ENCODE assay signal across 26 mouse cellular contexts in genomic region chr5:92079304-92079703, GRCm38 (mm10). TPM values are rescaled to one million over a fixed set of nuclear protein-coding genes. Genes with fewer than 3 reads are reported as not detected.
DNase-seq lines count a peak whose midpoint lies in the region; ATAC-seq lines count a peak whose summit lies in the region.
"Had no signal": no experiment of that assay in that cellular context is flagged by ENCODE, and none has a peak within 500 bp of the region (broad histone marks: within the 10 kb centered on the region; RNA-seq: fewer than 3 reads in every experiment).

No protein-coding gene starts in this region.

- DNase-seq in heart, postnatal 14 days: no peak
- DNase-seq in liver: peak; percentile 33
- no peak for DNase-seq in kidney, postnatal 14 days
- DNase-seq: adrenal gland, postnatal 14 days; cerebellum, adult 2 months; cerebellum, postnatal 25 days; gastrocnemius, postnatal 25 days; heart, postnatal 4 days; kidney, postnatal 4 days; lung, embryonic 14.5 days; midbrain, embryonic 14.5 days; right cerebral cortex, postnatal 4 days; thymus, adult 18-20 months; thymus, postnatal 36 days had no signal

- no peaks in the 10 kb centered on the region for H3K9me3 ChIP-seq in heart, embryonic 12.5 days (replicated peaks)
- no peaks in the 10 kb centered on the region for H3K9me3 ChIP-seq in megakaryocyte, embryonic 14.5 days
- no peaks in the 10 kb centered on the region for H3K9me3 ChIP-seq in liver, embryonic 16.5 days (replicated peaks; ENCODE audit: control insufficient read depth, low read length)
- no peaks in the 10 kb centered on the region for H3K9me3 ChIP-seq in intestine, embryonic 16.5 days (ENCODE audit: control insufficient read depth, low read length)
- H3K9me3 ChIP-seq: embryonic facial prominence, embryonic 13.5 days; forebrain, embryonic 12.5 days; limb, embryonic 13.5 days; neural tube, embryonic 12.5 days had no signal

- H3K4me3 ChIP-seq in heart, embryonic 12.5 days: no peak overlapping the region
- peak overlapping the region; percentile 23 for H3K4me3 ChIP-seq in megakaryocyte, embryonic 14.5 days (replicated peaks)
- no peak overlapping the region for H3K4me3 ChIP-seq in liver, embryonic 16.5 days (ENCODE audit: low read depth, low read length)
- no peak overlapping the region for H3K4me3 ChIP-seq in intestine, embryonic 16.5 days (ENCODE audit: low read length)
- H3K4me3 ChIP-seq: embryonic facial prominence, embryonic 13.5 days; erythroblast, embryonic 14.5 days; forebrain, embryonic 12.5 days; limb, embryonic 13.5 days; neural tube, embryonic 12.5 days had no signal

- peak overlapping the region; percentile 65 for H3K27ac ChIP-seq in heart, embryonic 12.5 days (ENCODE audit: poor library complexity, severe bottlenecking)
- no peak overlapping the region for H3K27ac ChIP-seq in liver, embryonic 16.5 days (ENCODE audit: low read length)
- no peak overlapping the region for H3K27ac ChIP-seq in intestine, embryonic 16.5 days (ENCODE audit: low read length)
- H3K27ac ChIP-seq: forebrain, embryonic 12.5 days; limb, embryonic 13.5 days; neural tube, embryonic 12.5 days had no signal

- WGBS in heart, embryonic 12.5 days: 3% methylated on average over 1 of the region's 1 CpGs
- 15% methylated on average over 1 of the region's 1 CpGs for WGBS in liver, embryonic 16.5 days (ENCODE audit: insufficient replicate concordance)
- WGBS in intestine, embryonic 16.5 days: 68% methylated on average over 1 of the region's 1 CpGs

- no peak for ATAC-seq in heart, embryonic 12.5 days (ENCODE audit: insufficient number of reproducible peaks, low FRiP score)
- no peak for ATAC-seq in megakaryocyte, adult 5-6 weeks (ENCODE audit: poor library complexity, severe bottlenecking)
- ATAC-seq in liver, embryonic 16.5 days (ENCODE audit: low read depth): no peak
- ATAC-seq in intestine, embryonic 16.5 days: no peak
- ATAC-seq: hindbrain, embryonic 16.5 days; intestine, postnatal 0 days had no signal

- intact Hi-C loops in heart, postnatal 14 days (cut with DNase I): no loop called here

- peaks cover 8% of the 10 kb centered on the region; the same call in 1 of the 2 replicates for H3K36me3 ChIP-seq in heart, embryonic 12.5 days
- H3K36me3 ChIP-seq in megakaryocyte, embryonic 14.5 days (replicated peaks; ENCODE audit: low read length): peaks cover 5% of the 10 kb centered on the region
- no peaks in the 10 kb centered on the region for H3K36me3 ChIP-seq in liver, embryonic 16.5 days (ENCODE audit: control insufficient read depth, insufficient read depth)
- H3K36me3 ChIP-seq in intestine, embryonic 16.5 days (ENCODE audit: control insufficient read depth, insufficient read depth, low read length): no peaks in the 10 kb centered on the region
- H3K36me3 ChIP-seq: embryonic facial prominence, embryonic 13.5 days; forebrain, embryonic 12.5 days; neural tube, embryonic 12.5 days had no signal

- H3K4me1 ChIP-seq in heart, embryonic 12.5 days (replicated peaks): peaks cover 32% of the 10 kb centered on the region
- H3K4me1 ChIP-seq in megakaryocyte, embryonic 14.5 days: peaks cover 59% of the 10 kb centered on the region
- peaks cover 41% of the 10 kb centered on the region for H3K4me1 ChIP-seq in liver, embryonic 16.5 days (ENCODE audit: control insufficient read depth, low read depth, low read length)
- H3K4me1 ChIP-seq in intestine, embryonic 16.5 days (ENCODE audit: control insufficient read depth, insufficient read depth, low read length): peaks cover 20% of the 10 kb centered on the region

- H3K27me3 ChIP-seq in heart, embryonic 12.5 days (replicated peaks): no peaks in the 10 kb centered on the region
- no peaks in the 10 kb centered on the region for H3K27me3 ChIP-seq in megakaryocyte, embryonic 14.5 days (replicated peaks)
- no peaks in the 10 kb centered on the region for H3K27me3 ChIP-seq in liver, embryonic 16.5 days (ENCODE audit: control insufficient read depth, insufficient read depth, low read depth, low read length)
- no peaks in the 10 kb centered on the region for H3K27me3 ChIP-seq in intestine, embryonic 16.5 days (replicated peaks; ENCODE audit: control insufficient read depth, insufficient read depth, low read length)
- H3K27me3 ChIP-seq: embryonic facial prominence, embryonic 13.5 days; forebrain, embryonic 12.5 days; limb, embryonic 13.5 days; neural tube, embryonic 12.5 days had no signal

- no peak overlapping the region for H3K9ac ChIP-seq in heart, embryonic 12.5 days
- H3K9ac ChIP-seq in liver, embryonic 16.5 days (ENCODE audit: low read depth, low read length): 0 out of 2 replicates have a peak overlapping the region, but pooled peaks have one; percentile 5
- H3K9ac ChIP-seq in intestine, embryonic 16.5 days (ENCODE audit: low read depth, low read length): no peak overlapping the region
- H3K9ac ChIP-seq: embryonic facial prominence, embryonic 13.5 days; forebrain, embryonic 12.5 days; limb, embryonic 13.5 days; lung, embryonic 14.5 days; neural tube, embryonic 12.5 days had no signal

- H3K4me2 ChIP-seq in heart, embryonic 12.5 days: peak overlapping the region; percentile 13
- H3K4me2 ChIP-seq in liver, embryonic 16.5 days (ENCODE audit: low read depth, low read length): no peak overlapping the region
- no peak overlapping the region for H3K4me2 ChIP-seq in intestine, embryonic 16.5 days (ENCODE audit: low read depth, low read length)
- H3K4me2 ChIP-seq: embryonic facial prominence, embryonic 13.5 days; forebrain, embryonic 12.5 days; limb, embryonic 13.5 days; lung, embryonic 14.5 days; neural tube, embryonic 12.5 days had no signal

RNA-seq across cellular contexts. Expression of gene G3bp2, which starts 4.2 kb away (rescaled TPM):
- polyA plus RNA-seq in heart, embryonic 12.5 days (2016; fragmentation: Nextera tagmentation; extraction: Ambion mirVana): 186 and 193 TPM in 2 replicates
- 10 to 100 TPM; 69.1 to 70.7 TPM for total RNA-seq in heart, postnatal 14 days (2021)
- polyA plus RNA-seq in megakaryocyte, embryonic 14.5 days (2012; ENCODE audit: insufficient read depth, low replicate concordance): 3.8 and 11.5 TPM in 2 replicates
- 79.8 and 83.1 TPM in 2 replicates for total RNA-seq in megakaryocyte, adult 5-6 weeks (2015)
- 107 and 112 TPM in 2 replicates for total RNA-seq in megakaryocyte, adult 5-6 weeks (2017)
- polyA plus RNA-seq in liver, embryonic 16.5 days (2015; fragmentation: Nextera tagmentation; extraction: Ambion mirVana): 40.0 and 40.4 TPM in 2 replicates
- 147 and 167 TPM in 2 replicates for polyA plus RNA-seq in intestine, embryonic 16.5 days (2015; fragmentation: Nextera tagmentation; extraction: Ambion mirVana)

RNA-seq across cellular contexts. Expression of gene Cdkl2, which starts 35.6 kb away (rescaled TPM):
- 1.0 TPM in 2 replicates for polyA plus RNA-seq in heart, embryonic 12.5 days (2016; fragmentation: Nextera tagmentation; extraction: Ambion mirVana)
- 1 to 10 TPM; 3.6 to 3.8 TPM for total RNA-seq in heart, postnatal 14 days (2021)
- polyA plus RNA-seq in megakaryocyte, embryonic 14.5 days (2012; ENCODE audit: insufficient read depth, low replicate concordance): 0.04 and 1.3 TPM in 2 replicates
- total RNA-seq in megakaryocyte, adult 5-6 weeks (2015): 0.84 TPM in 1 of 2 replicates, not detected in the other
- 0.20 and 0.95 TPM in 2 replicates for total RNA-seq in megakaryocyte, adult 5-6 weeks (2017)
- 0.18 and 0.31 TPM in 2 replicates for polyA plus RNA-seq in liver, embryonic 16.5 days (2015; fragmentation: Nextera tagmentation; extraction: Ambion mirVana)
- 2.7 and 3.7 TPM in 2 replicates for polyA plus RNA-seq in intestine, embryonic 16.5 days (2015; fragmentation: Nextera tagmentation; extraction: Ambion mirVana)
- polyA plus RNA-seq: erythroblast, embryonic 14.5 days had no signal

RNA-seq across cellular contexts. Expression of gene Uso1, which starts 58.4 kb away (rescaled TPM):
- 39.9 and 41.9 TPM in 2 replicates for polyA plus RNA-seq in heart, embryonic 12.5 days (2016; fragmentation: Nextera tagmentation; extraction: Ambion mirVana)
- 10 to 100 TPM; 36.8 to 38.2 TPM for total RNA-seq in heart, postnatal 14 days (2021)
- 24.1 and 49.3 TPM in 2 replicates for polyA plus RNA-seq in megakaryocyte, embryonic 14.5 days (2012; ENCODE audit: insufficient read depth, low replicate concordance)
- 55.8 and 56.5 TPM in 2 replicates for total RNA-seq in megakaryocyte, adult 5-6 weeks (2015)
- 20.9 and 29.7 TPM in 2 replicates for total RNA-seq in megakaryocyte, adult 5-6 weeks (2017)
- 19.3 and 19.4 TPM in 2 replicates for polyA plus RNA-seq in liver, embryonic 16.5 days (2015; fragmentation: Nextera tagmentation; extraction: Ambion mirVana)
- 43.5 and 46.7 TPM in 2 replicates for polyA plus RNA-seq in intestine, embryonic 16.5 days (2015; fragmentation: Nextera tagmentation; extraction: Ambion mirVana)
